Mouse (Mus musculus) liver, embryonic 14.5 days (tissue): ENCODE measurements around the gene Samd7.

Experiments used
- CTCF ChIP-seq: IDR thresholded peaks from 2 replicates; pipeline ENCODE4 v1.5.1; 2016; ENCODE audit warnings: antibody characterized with exemption, low read depth, control low read depth
- EP300 ChIP-seq: IDR thresholded peaks from 2 replicates; pipeline ENCODE4 v1.6.1; 2016; ENCODE audit warnings: antibody characterized with exemption, low read depth

DNA sequence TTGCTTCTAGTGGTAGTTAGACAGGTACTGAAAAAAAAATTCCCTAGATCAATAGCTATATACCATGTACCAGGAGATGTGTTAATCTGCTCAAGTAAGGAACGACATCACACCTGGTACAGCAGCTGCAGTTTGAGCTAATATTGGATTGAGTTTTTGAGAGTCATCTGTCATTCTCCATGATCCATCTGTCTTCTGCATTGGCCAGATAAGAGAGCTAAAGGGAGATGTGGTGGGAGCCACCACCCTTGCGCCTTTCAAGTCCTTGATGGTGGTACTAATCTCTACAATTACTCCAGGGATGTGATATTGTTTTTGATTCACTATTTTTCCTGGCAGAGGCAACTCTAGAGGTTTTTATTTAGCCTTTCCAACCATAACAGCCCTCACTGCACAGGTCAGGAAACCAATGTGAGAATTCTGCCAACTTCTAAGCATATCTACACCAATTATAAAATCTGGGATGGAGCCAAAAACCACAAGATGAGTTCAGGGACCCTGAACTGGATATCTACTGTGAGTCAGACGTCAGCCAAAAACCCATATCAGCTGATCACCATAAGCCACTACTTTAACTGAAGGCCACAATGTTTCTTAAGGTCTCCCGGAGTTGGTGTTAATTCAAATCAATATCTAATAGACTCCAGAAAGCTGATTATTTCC is 39.3 kb upstream of the Samd7 start:
- TF ChIP-seq CTCF: no peak
- no peak; the same call in 1 of the 2 replicates for TF ChIP-seq EP300
